Mouse (Mus musculus): ENCODE results near the gene Lrrc9. TPM values are rescaled to one million over a fixed set of nuclear protein-coding genes. Genes with fewer than 3 reads are reported as not detected.

Gene Lrrc9
- polyA plus RNA-seq, 1 experiment from 2014 or later: 5.0 TPM

Small RNA genes within 50 kb of the gene (microRNA-seq; reads per million reads assigned to microRNA genes)
- not detected for gene Gm44392

Other genes starting within 250 kb of the Lrrc9 start
- 2,477 and 2,923 TPM in 2 replicates for gene Rtn1, start 32.8 kb upstream of the Lrrc9 start, polyA plus RNA-seq (2014; fragmentation: Nextera tagmentation; extraction: Ambion mirVana)
- gene Pcnx4, start 94.5 kb downstream of the Lrrc9 start, polyA plus RNA-seq (2014; fragmentation: Nextera tagmentation; extraction: Ambion mirVana): 17.9 and 26.2 TPM in 2 replicates
- not detected in 2 replicates for gene Gm4756, start 207.8 kb downstream of the Lrrc9 start, polyA plus RNA-seq (2014; fragmentation: Nextera tagmentation; extraction: Ambion mirVana)
- 11.8 and 17.0 TPM in 2 replicates for gene Dhrs7, start 223.0 kb downstream of the Lrrc9 start, polyA plus RNA-seq (2014; fragmentation: Nextera tagmentation; extraction: Ambion mirVana)